Mouse (Mus musculus): ENCODE results near the gene Gabarap.

DNA sequence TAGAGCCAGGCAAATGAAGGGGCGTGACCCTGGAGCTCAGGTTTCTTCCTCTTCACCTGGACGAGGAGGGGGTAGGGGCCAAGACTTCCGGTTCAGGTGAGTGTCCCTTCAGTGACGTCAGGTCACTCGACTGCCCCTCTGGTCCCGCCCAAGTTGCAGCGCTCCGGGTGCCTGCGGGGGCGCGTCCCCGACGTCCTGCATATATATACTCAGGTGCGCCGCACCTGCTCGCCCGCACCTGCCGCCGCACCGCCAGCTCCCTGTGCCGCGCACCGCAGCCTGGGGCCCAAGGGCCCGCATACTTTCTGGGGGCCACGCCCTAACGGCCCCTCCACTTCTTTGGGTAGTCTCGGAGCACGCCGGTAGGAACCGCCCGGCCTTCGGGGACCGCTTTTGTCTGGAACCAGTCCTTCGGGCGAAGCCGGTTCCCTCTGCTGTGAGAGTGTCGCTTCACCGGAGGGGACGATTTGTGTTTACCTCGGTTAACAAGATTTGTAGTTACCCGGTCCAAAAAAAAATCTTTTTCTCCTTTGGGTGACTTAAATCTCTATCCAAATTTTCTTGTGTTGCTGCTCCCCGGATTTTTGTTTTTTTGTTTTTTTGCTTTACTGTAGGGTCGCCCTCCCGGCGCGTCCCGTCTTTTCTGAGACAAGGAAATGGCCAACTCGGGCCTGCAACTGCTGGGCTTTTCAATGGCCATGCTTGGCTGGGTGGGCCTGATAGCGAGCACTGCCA, 25.5 kb upstream of the Gabarap start:
- TF ChIP-seq HCFC1 (IDR thresholded peaks at IDR 0.05; ENCODE audit: borderline replicate concordance, insufficient read depth, low read length) (peak; percentile 44; the same call in 1 of the 2 replicates), MAFK (IDR thresholded peaks at IDR 0.05; ENCODE audit: insufficient read depth, low read depth, low read length) (no peak), CHD2 (IDR thresholded peaks at IDR 0.05; ENCODE audit: low read depth, low read length) (no peak)
